Mouse (Mus musculus) granulocyte monocyte progenitor cell, adult 5-6 weeks (primary cell): ENCODE measurements at regions not wholly inside any gene's neighbourhood (a gene's known extent, or its start where the extent isn't known, plus 50 kb on each side); places are given as distances from the start of the nearest gene placed in this dataset.

Experiments
- ATAC-seq: replicated peaks from 2 replicates; pipeline ENCODE4 v1.8.0; 2016; ENCODE audit warnings: mild to moderate bottlenecking, moderate TSS enrichment, inconsistent platforms; ENCODE audit not compliant: poor library complexity, severe bottlenecking

- ATAC-seq = peak; percentile 27; the same call in 1 of the 2 replicates
Measured at GRCm38 (mm10) chr8:77774551-77775335, 50.5 kb upstream of the Ednra start.

GRCm38 (mm10) chr8:77775526-77775925, 51.3 kb upstream of the Ednra start:
- ATAC-seq = no peak; the same call in 1 of the 2 replicates

- ATAC-seq = no peak
Measured at GRCm38 (mm10) chr8:77777597-77777996, 53.3 kb upstream of the Ednra start.

GRCm38 (mm10) chr8:77785676-77786255, 61.5 kb upstream of the Ednra start:
- ATAC-seq = peak; percentile 37; the same call in 1 of the 2 replicates

- no peak for ATAC-seq
Measured at GRCm38 (mm10) chr8:77794911-77795310, 70.6 kb upstream of the Ednra start.

- ATAC-seq = peak; percentile 74
Measured at GRCm38 (mm10) chr8:77803147-77803903, 79.1 kb upstream of the Ednra start.

- ATAC-seq = no peak
Measured at GRCm38 (mm10) chr8:77804536-77804935, 80.3 kb upstream of the Ednra start.

GRCm38 (mm10) chr8:77804956-77805355, 80.7 kb upstream of the Ednra start:
- ATAC-seq = no peak

- ATAC-seq = no peak
Measured at GRCm38 (mm10) chr8:77805657-77806056, 81.4 kb upstream of the Ednra start.

- ATAC-seq = no peak
Measured at GRCm38 (mm10) chr8:77814796-77815647, 90.8 kb upstream of the Ednra start.

- ATAC-seq = no peak
Measured at GRCm38 (mm10) chr8:77815648-77815971, 91.3 kb upstream of the Ednra start.

GRCm38 (mm10) chr8:77816217-77816616, 92.0 kb upstream of the Ednra start:
- no peak for ATAC-seq

GRCm38 (mm10) chr8:77825786-77826185, 101.5 kb upstream of the Ednra start:
- ATAC-seq = no peak

- ATAC-seq = no peak
Measured at GRCm38 (mm10) chr8:77826255-77826654, 102.0 kb upstream of the Ednra start.

GRCm38 (mm10) chr8:77828079-77828478, 103.8 kb upstream of the Ednra start:
- no peak for ATAC-seq

- ATAC-seq = no peak
Measured at GRCm38 (mm10) chr8:77829126-77829748, 105.0 kb upstream of the Ednra start.

- ATAC-seq = no peak
Measured at GRCm38 (mm10) chr8:77829764-77830163, 105.5 kb upstream of the Ednra start.

GRCm38 (mm10) chr8:77834283-77834682, 110.0 kb upstream of the Ednra start:
- ATAC-seq = no peak

- ATAC-seq = no peak
Measured at GRCm38 (mm10) chr8:77836902-77837489, 112.7 kb upstream of the Ednra start.
